In genomic region chr14:57744547-57744946, GRCm38 (mm10) we compare ENCODE assay signal across 8 mouse cellular contexts. TPM values are rescaled to one million over a fixed set of nuclear protein-coding genes. Genes with fewer than 3 reads are reported as not detected.
DNase-seq lines count a peak whose midpoint lies in the region; ATAC-seq and TF ChIP-seq lines count a peak whose summit lies in the region.

No protein-coding gene starts in this region.

- no peaks in the 10 kb centered on the region for H3K9me3 ChIP-seq in forebrain, embryonic 15.5 days
- H3K9me3 ChIP-seq in lung, embryonic 16.5 days (ENCODE audit: control insufficient read depth, low read length) = no peaks in the 10 kb centered on the region

- H3K36me3 ChIP-seq in testis, adult 2 months (ENCODE audit: control insufficient read depth, insufficient read depth, low read length) = no peaks in the 10 kb centered on the region
- no peaks in the 10 kb centered on the region for H3K36me3 ChIP-seq in forebrain, embryonic 15.5 days
- H3K36me3 ChIP-seq in lung, embryonic 16.5 days (ENCODE audit: control insufficient read depth, insufficient read depth, low read length) = no peaks in the 10 kb centered on the region

- no peak overlapping the region for H3K27ac ChIP-seq in testis, adult 2 months (ENCODE audit: control insufficient read depth, insufficient read depth, low read depth, low read length)
- H3K27ac ChIP-seq in forebrain, embryonic 15.5 days (replicated peaks) = no peak overlapping the region
- H3K27ac ChIP-seq in lung, embryonic 16.5 days (ENCODE audit: low read length) = no peak overlapping the region

- WGBS in forebrain, embryonic 15.5 days = 1% methylated on average over 8 of the region's 8 CpGs
- 1% methylated on average over 8 of the region's 8 CpGs for WGBS in lung, embryonic 16.5 days

- DNase-seq in testis, postnatal 10 days (ENCODE audit: low spot score) = no peak
- DNase-seq in kidney, adult 11 months = peak; percentile 34
- DNase-seq in spleen, postnatal 14 days (ENCODE audit: low spot score in 2 of 2) = no peak
- no peak for DNase-seq in c-Kit-positive CD71-positive TER-119-positive erythroid progenitor cells, embryonic 14.5 days (ENCODE audit: low spot score)

- H3K27me3 ChIP-seq in testis, adult 2 months (ENCODE audit: control insufficient read depth, insufficient read depth, low read length) = no peaks in the 10 kb centered on the region
- no peaks in the 10 kb centered on the region for H3K27me3 ChIP-seq in forebrain, embryonic 15.5 days
- no peaks in the 10 kb centered on the region for H3K27me3 ChIP-seq in lung, embryonic 16.5 days (ENCODE audit: control insufficient read depth, insufficient read depth, low read depth, low read length)

- peak overlapping the region; percentile 62; the same call in 1 of the 2 replicates for H3K9ac ChIP-seq in forebrain, embryonic 15.5 days (replicated peaks)
- peak overlapping the region; percentile 27; the same call in 1 of the 2 replicates for H3K9ac ChIP-seq in lung, embryonic 16.5 days (ENCODE audit: low read length)

- peak overlapping the region; percentile 39 for H3K4me3 ChIP-seq in testis, adult 2 months (ENCODE audit: control insufficient read depth, low read depth, low read length)
- H3K4me3 ChIP-seq in forebrain, embryonic 15.5 days = peak overlapping the region; percentile 68
- peak overlapping the region; percentile 84 for H3K4me3 ChIP-seq in lung, embryonic 16.5 days (ENCODE audit: low read length)

- no peak for TF ChIP-seq CTCF in testis, adult 2 months (IDR thresholded peaks at IDR 0.05; ENCODE audit: control insufficient read depth, insufficient read depth, insufficient replicate concordance, low read depth, low read length)

- ATAC-seq in forebrain, embryonic 15.5 days (replicated peaks) = no peak
- no peak for ATAC-seq in lung, embryonic 16.5 days (ENCODE audit: low read depth)
- no peak for ATAC-seq in monocyte, adult 5-6 weeks (replicated peaks; ENCODE audit: insufficient number of reproducible peaks, low FRiP score, low TSS enrichment, poor library complexity, severe bottlenecking)

- TF ChIP-seq POLR2A in testis, adult 2 months (IDR thresholded peaks at IDR 0.05; ENCODE audit: control insufficient read depth, low read depth, low read length) = no peak

- H3K4me1 ChIP-seq in testis, adult 2 months (ENCODE audit: control insufficient read depth, insufficient read depth, low read length) = peaks cover 5% of the 10 kb centered on the region
- peaks cover 28% of the 10 kb centered on the region for H3K4me1 ChIP-seq in forebrain, embryonic 15.5 days
- H3K4me1 ChIP-seq in lung, embryonic 16.5 days (replicated peaks; ENCODE audit: control insufficient read depth, insufficient read depth, low read length) = peaks cover 7% of the 10 kb centered on the region

- H3K4me2 ChIP-seq in forebrain, embryonic 15.5 days (replicated peaks) = peak overlapping the region; percentile 93
- H3K4me2 ChIP-seq in lung, embryonic 16.5 days (ENCODE audit: low read depth, low read length) = peak overlapping the region; percentile 78

RNA-seq across cellular contexts. Expression of gene Gm49361, which starts 1.4 kb away (rescaled TPM):
- polyA plus RNA-seq in testis, adult 2 months (2012; rRNA removed) = 4.2 and 7.1 TPM in 2 replicates
- polyA plus RNA-seq in forebrain, embryonic 15.5 days (2015; fragmentation: Nextera tagmentation; extraction: Ambion mirVana) = not detected in 2 replicates
- not detected in 2 replicates for polyA plus RNA-seq in lung, embryonic 16.5 days (2015; fragmentation: Nextera tagmentation; extraction: Ambion mirVana)
- total RNA-seq in monocyte, adult 5-6 weeks (2017) = 0.58 TPM in 1 of 3 replicates, not detected in the others

RNA-seq across cellular contexts. Expression of gene Lats2, which starts 13.6 kb away (rescaled TPM):
- polyA plus RNA-seq in testis, adult 2 months (2012; rRNA removed) = 74.4 and 86.7 TPM in 2 replicates
- 8.0 TPM in 2 replicates for polyA plus RNA-seq in forebrain, embryonic 15.5 days (2015; fragmentation: Nextera tagmentation; extraction: Ambion mirVana)
- 25.2 and 25.9 TPM in 2 replicates for polyA plus RNA-seq in lung, embryonic 16.5 days (2015; fragmentation: Nextera tagmentation; extraction: Ambion mirVana)
- total RNA-seq in monocyte, adult 5-6 weeks (2017) = 68.5 to 76.5 TPM (median 75.4 TPM) in 3 replicates

RNA-seq across cellular contexts. Expression of gene Sap18, which starts 53.4 kb away (rescaled TPM):
- polyA plus RNA-seq in testis, adult 2 months (2012; rRNA removed) = 48.2 and 62.0 TPM in 2 replicates
- polyA plus RNA-seq in forebrain, embryonic 15.5 days (2015; fragmentation: Nextera tagmentation; extraction: Ambion mirVana) = 22.8 and 24.5 TPM in 2 replicates
- polyA plus RNA-seq in lung, embryonic 16.5 days (2015; fragmentation: Nextera tagmentation; extraction: Ambion mirVana) = 17.7 and 25.1 TPM in 2 replicates
- total RNA-seq in monocyte, adult 5-6 weeks (2017) = 24.4 to 33.4 TPM (median 31.7 TPM) in 3 replicates
